Mouse (Mus musculus) small intestine, adult 2 months (tissue): ENCODE results near the gene Osm. TPM values are rescaled to one million over a fixed set of nuclear protein-coding genes. Genes with fewer than 3 reads are reported as not detected.

ENCODE experiments used
- H3K27ac ChIP-seq: fragments of 200-500 bp; 2 replicates; pipeline ENCODE4 v1.5.1; 2012; ENCODE audit warnings: low read depth, low read length, control low read depth, inconsistent platforms; ENCODE audit not compliant: insufficient read depth
- H3K27me3 ChIP-seq: fragments of 200-500 bp; 2 replicates; pipeline ENCODE4 v1.6.1; 2012; ENCODE audit warnings: mild to moderate bottlenecking, moderate library complexity, low read length, inconsistent platforms; ENCODE audit not compliant: control insufficient read depth, insufficient read depth
- H3K36me3 ChIP-seq: fragments of 200-500 bp; 2 replicates; pipeline ENCODE4 v1.6.1; 2012; ENCODE audit warnings: mild to moderate bottlenecking, low read length, control low read depth, inconsistent platforms; ENCODE audit not compliant: control insufficient read depth, insufficient read depth
- H3K4me1 ChIP-seq: fragments of 200-500 bp; 2 replicates; pipeline ENCODE4 v1.6.1; 2012; ENCODE audit warnings: low read length, inconsistent platforms, mixed read lengths; ENCODE audit not compliant: control insufficient read depth, insufficient read depth, insufficient read length
- H3K4me3 ChIP-seq: fragments of 200-500 bp; 2 replicates; pipeline ENCODE4 v1.5.1; 2012; ENCODE audit warnings: low read depth, mild to moderate bottlenecking, control low read depth, inconsistent platforms, low read length, moderate library complexity
- CTCF ChIP-seq: fragments of 200-500 bp; IDR thresholded peaks from 2 replicates; pipeline ENCODE4 v1.5.1; 2012; ENCODE audit warnings: low read depth, mild to moderate bottlenecking, control low read depth, inconsistent platforms, low read length, moderate library complexity, mixed read lengths; ENCODE audit not compliant: insufficient replicate concordance, insufficient read length; ENCODE audit errors: extremely low read depth
- POLR2A ChIP-seq: fragments of 200-500 bp; IDR thresholded peaks from 2 replicates; pipeline ENCODE4 v1.6.1; 2012; ENCODE audit warnings: low read depth, mild to moderate bottlenecking, control low read depth, inconsistent platforms, low read length, moderate library complexity
- WGBS: fragments of 180-500 bp; shearing (Covaris S2); methylation state at CpG from one replicate; pipeline ENCODE4 v1.1.7; 2018; 5-methylcytosine and 5-hydroxymethylcytosine counted together
- polyA plus RNA-seq: library from polyadenylated mRNA; depleted of rRNA; stranded (reverse); fragments of >200 nt; gene quantifications from 2 replicates; pipeline ENCODE4 v1.2.3, GENCODE M21; 2012

The Osm gene
- polyA plus RNA-seq, 1 experiment, result 0.19 TPM

- 86% methylated on average over 5 of the region's 5 CpGs for WGBS
- TF ChIP-seq POLR2A (no peak), CTCF (no peak)
- Histone ChIP-seq H3K4me3 (no peak overlapping the region), H3K36me3 (peaks cover 30% of the 10 kb centered on the region), H3K27ac (no peak overlapping the region), H3K27me3 (no peaks in the 10 kb centered on the region), H3K4me1 (peaks cover 8% of the 10 kb centered on the region)
These were observed 31.0 kb upstream of the Osm start for GRCm38 (mm10) chr11:4205097-4205655.

- Histone ChIP-seq H3K27ac (no peak overlapping the region), H3K4me3 (no peak overlapping the region), H3K36me3 (peaks cover 35% of the 10 kb centered on the region), H3K27me3 (no peaks in the 10 kb centered on the region), H3K4me1 (peaks cover 8% of the 10 kb centered on the region)
- 88% methylated on average over 7 of the region's 7 CpGs for WGBS
- TF ChIP-seq CTCF, result no peak
- TF ChIP-seq POLR2A, result no peak
These were observed 30.3 kb upstream of the Osm start for GRCm38 (mm10) chr11:4205951-4206350.

GRCm38 (mm10) chr11:4206563-4206962, 29.7 kb upstream of the Osm start:
- Histone ChIP-seq H3K4me3 (no peak overlapping the region), H3K36me3 (peaks cover 35% of the 10 kb centered on the region), H3K27me3 (no peaks in the 10 kb centered on the region), H3K4me1 (peaks cover 8% of the 10 kb centered on the region), H3K27ac (no peak overlapping the region)
- TF ChIP-seq POLR2A, result no peak
- no peak for TF ChIP-seq CTCF
- 73% methylated on average over 6 of the region's 6 CpGs for WGBS

GRCm38 (mm10) chr11:4207655-4208054, 28.6 kb upstream of the Osm start:
- no peak overlapping the region for H3K4me3 ChIP-seq
- WGBS, result 94% methylated on average over 9 of the region's 9 CpGs
- H3K36me3 ChIP-seq, result peaks cover 35% of the 10 kb centered on the region

GRCm38 (mm10) chr11:4209556-4209955, 26.7 kb upstream of the Osm start:
- no peaks in the 10 kb centered on the region; the same call in 1 of the 2 replicates for H3K4me1 ChIP-seq
- H3K27ac ChIP-seq, result no peak overlapping the region
- H3K4me3 ChIP-seq, result no peak overlapping the region
- no peaks in the 10 kb centered on the region for H3K27me3 ChIP-seq
- TF ChIP-seq CTCF (no peak), POLR2A (no peak)
- H3K36me3 ChIP-seq, result peaks cover 53% of the 10 kb centered on the region
- 81% methylated on average over 5 of the region's 5 CpGs for WGBS

More at GRCm38 (mm10) chr11:4207655-4208054, 28.6 kb upstream of the Osm start:
- Histone ChIP-seq H3K27me3 (no peaks in the 10 kb centered on the region), H3K27ac (no peak overlapping the region), H3K4me1 (peaks cover 8% of the 10 kb centered on the region)
- TF ChIP-seq POLR2A (no peak), CTCF (no peak)

- H3K27ac ChIP-seq, result no peak overlapping the region
- peaks cover 57% of the 10 kb centered on the region for H3K36me3 ChIP-seq
These were observed 25.4 kb upstream of the Osm start for GRCm38 (mm10) chr11:4210786-4211185.

GRCm38 (mm10) chr11:4213107-4213506, 23.1 kb upstream of the Osm start:
- Histone ChIP-seq H3K4me3 (no peak overlapping the region), H3K27ac (no peak overlapping the region), H3K4me1 (peaks cover 3% of the 10 kb centered on the region; the same call in 1 of the 2 replicates), H3K36me3 (peaks cover 44% of the 10 kb centered on the region), H3K27me3 (no peaks in the 10 kb centered on the region)
- 92% methylated on average over 10 of the region's 10 CpGs for WGBS
- no peak for TF ChIP-seq CTCF
- TF ChIP-seq POLR2A, result no peak

More at GRCm38 (mm10) chr11:4210786-4211185, 25.4 kb upstream of the Osm start:
- H3K4me1 ChIP-seq, result no peaks in the 10 kb centered on the region
- no peaks in the 10 kb centered on the region for H3K27me3 ChIP-seq
- no peak for TF ChIP-seq POLR2A
- no peak for TF ChIP-seq CTCF
- no peak overlapping the region for H3K4me3 ChIP-seq
- WGBS, result 74% methylated on average over 1 of the region's 1 CpGs
